Mouse (Mus musculus) stomach, postnatal 0 days (tissue): ENCODE measurements around the gene Gmppb.

Source experiments
- CTCF ChIP-seq: IDR thresholded peaks from 2 replicates; pipeline ENCODE4 v1.5.1; 2016; ENCODE audit warnings: antibody characterized with exemption, low read depth, mild to moderate bottlenecking, moderate library complexity
- EP300 ChIP-seq: optimal IDR thresholded peaks from 2 replicates; pipeline ENCODE3; 2016; ENCODE audit warnings: antibody characterized with exemption

GRCm38 (mm10) chr9:108071801-108072200 is 22.8 kb downstream of the Gmppb start:
- no peak for TF ChIP-seq CTCF
- TF ChIP-seq EP300, result no peak
